Mouse (Mus musculus): ENCODE results near the gene Slc16a1. TPM values are rescaled to one million over a fixed set of nuclear protein-coding genes. Genes with fewer than 3 reads are reported as not detected.

Gene Slc16a1
- polyA plus RNA-seq, 1 experiment = 11.6 TPM

GRCm38 (mm10) chr3:104654219-104654618, 15.8 kb downstream of the Slc16a1 start:
- Histone ChIP-seq H3K4me3 (ENCODE audit: control insufficient read depth, low read depth, low read length) (no peak overlapping the region), H3K36me3 (ENCODE audit: control insufficient read depth, insufficient read depth, low read length) (peaks cover 3% of the 10 kb centered on the region), H3K4me1 (ENCODE audit: control insufficient read depth, insufficient read depth, low read length) (peaks cover 3% of the 10 kb centered on the region; the same call in 1 of the 2 replicates), H3K27me3 (ENCODE audit: control insufficient read depth, insufficient read depth, low read length) (no peaks in the 10 kb centered on the region), H3K27ac (ENCODE audit: control insufficient read depth, insufficient read depth, low read depth, low read length) (peak overlapping the region; percentile 78)
- TF ChIP-seq POLR2A (IDR thresholded peaks at IDR 0.05; ENCODE audit: control insufficient read depth, low read depth, low read length) = no peak
- TF ChIP-seq CTCF (IDR thresholded peaks at IDR 0.05; ENCODE audit: control insufficient read depth, insufficient read depth, insufficient replicate concordance, low read depth, low read length) = no peak

- Histone ChIP-seq H3K4me3 (ENCODE audit: control insufficient read depth, low read depth, low read length) (no peak overlapping the region), H3K27ac (ENCODE audit: control insufficient read depth, insufficient read depth, low read depth, low read length) (peak overlapping the region; percentile 78; the same call in 1 of the 2 replicates), H3K4me1 (ENCODE audit: control insufficient read depth, insufficient read depth, low read length) (peaks cover 3% of the 10 kb centered on the region; the same call in 1 of the 2 replicates), H3K27me3 (ENCODE audit: control insufficient read depth, insufficient read depth, low read length) (no peaks in the 10 kb centered on the region), H3K36me3 (ENCODE audit: control insufficient read depth, insufficient read depth, low read length) (peaks cover 3% of the 10 kb centered on the region)
- no peak for TF ChIP-seq POLR2A (IDR thresholded peaks at IDR 0.05; ENCODE audit: control insufficient read depth, low read depth, low read length)
- TF ChIP-seq CTCF (IDR thresholded peaks at IDR 0.05; ENCODE audit: control insufficient read depth, insufficient read depth, insufficient replicate concordance, low read depth, low read length) = no peak
These were observed 16.5 kb downstream of the Slc16a1 start for GRCm38 (mm10) chr3:104654921-104655320.

- Histone ChIP-seq H3K27ac (ENCODE audit: control insufficient read depth, insufficient read depth, low read depth, low read length) (no peak overlapping the region), H3K27me3 (ENCODE audit: control insufficient read depth, insufficient read depth, low read length) (no peaks in the 10 kb centered on the region), H3K36me3 (ENCODE audit: control insufficient read depth, insufficient read depth, low read length) (peaks cover 3% of the 10 kb centered on the region), H3K4me3 (ENCODE audit: control insufficient read depth, low read depth, low read length) (no peak overlapping the region), H3K4me1 (ENCODE audit: control insufficient read depth, insufficient read depth, low read length) (peaks cover 5% of the 10 kb centered on the region; the same call in 1 of the 2 replicates)
- no peak for TF ChIP-seq CTCF (IDR thresholded peaks at IDR 0.05; ENCODE audit: control insufficient read depth, insufficient read depth, insufficient replicate concordance, low read depth, low read length)
- TF ChIP-seq POLR2A (IDR thresholded peaks at IDR 0.05; ENCODE audit: control insufficient read depth, low read depth, low read length) = no peak
These were observed 20.2 kb downstream of the Slc16a1 start for GRCm38 (mm10) chr3:104658706-104659105.

- peaks cover 5% of the 10 kb centered on the region; the same call in 1 of the 2 replicates for H3K4me1 ChIP-seq (ENCODE audit: control insufficient read depth, insufficient read depth, low read length)
- no peaks in the 10 kb centered on the region for H3K27me3 ChIP-seq (ENCODE audit: control insufficient read depth, insufficient read depth, low read length)
- no peak overlapping the region for H3K27ac ChIP-seq (ENCODE audit: control insufficient read depth, insufficient read depth, low read depth, low read length)
- H3K36me3 ChIP-seq (ENCODE audit: control insufficient read depth, insufficient read depth, low read length) = peaks cover 3% of the 10 kb centered on the region
- H3K4me3 ChIP-seq (ENCODE audit: control insufficient read depth, low read depth, low read length) = no peak overlapping the region
- no peak for TF ChIP-seq POLR2A (IDR thresholded peaks at IDR 0.05; ENCODE audit: control insufficient read depth, low read depth, low read length)
- no peak for TF ChIP-seq CTCF (IDR thresholded peaks at IDR 0.05; ENCODE audit: control insufficient read depth, insufficient read depth, insufficient replicate concordance, low read depth, low read length)
These were observed 21.3 kb downstream of the Slc16a1 start for GRCm38 (mm10) chr3:104659758-104660157.

- H3K36me3 ChIP-seq (ENCODE audit: control insufficient read depth, insufficient read depth, low read length) = peaks cover under 1% of the 10 kb centered on the region
- H3K27ac ChIP-seq (ENCODE audit: control insufficient read depth, insufficient read depth, low read depth, low read length) = no peak overlapping the region
- H3K27me3 ChIP-seq (ENCODE audit: control insufficient read depth, insufficient read depth, low read length) = no peaks in the 10 kb centered on the region
- no peak for TF ChIP-seq POLR2A (IDR thresholded peaks at IDR 0.05; ENCODE audit: control insufficient read depth, low read depth, low read length)
- no peak for TF ChIP-seq CTCF (IDR thresholded peaks at IDR 0.05; ENCODE audit: control insufficient read depth, insufficient read depth, insufficient replicate concordance, low read depth, low read length)
- peaks cover 2% of the 10 kb centered on the region; the same call in 1 of the 2 replicates for H3K4me1 ChIP-seq (ENCODE audit: control insufficient read depth, insufficient read depth, low read length)
- H3K4me3 ChIP-seq (ENCODE audit: control insufficient read depth, low read depth, low read length) = no peak overlapping the region
These were observed 22.1 kb downstream of the Slc16a1 start for GRCm38 (mm10) chr3:104660522-104660921.

- Histone ChIP-seq H3K4me3 (ENCODE audit: control insufficient read depth, low read depth, low read length) (no peak overlapping the region), H3K27me3 (ENCODE audit: control insufficient read depth, insufficient read depth, low read length) (no peaks in the 10 kb centered on the region), H3K27ac (ENCODE audit: control insufficient read depth, insufficient read depth, low read depth, low read length) (no peak overlapping the region), H3K4me1 (ENCODE audit: control insufficient read depth, insufficient read depth, low read length) (peaks cover 2% of the 10 kb centered on the region; the same call in 1 of the 2 replicates), H3K36me3 (ENCODE audit: control insufficient read depth, insufficient read depth, low read length) (no peaks in the 10 kb centered on the region; the same call in none of the 2 replicates)
- no peak for TF ChIP-seq POLR2A (IDR thresholded peaks at IDR 0.05; ENCODE audit: control insufficient read depth, low read depth, low read length)
- no peak for TF ChIP-seq CTCF (IDR thresholded peaks at IDR 0.05; ENCODE audit: control insufficient read depth, insufficient read depth, insufficient replicate concordance, low read depth, low read length)
These were observed 23.5 kb downstream of the Slc16a1 start for GRCm38 (mm10) chr3:104662007-104662406.

GRCm38 (mm10) chr3:104662926-104663325, 24.5 kb downstream of the Slc16a1 start:
- Histone ChIP-seq H3K4me3 (ENCODE audit: control insufficient read depth, low read depth, low read length) (no peak overlapping the region), H3K4me1 (ENCODE audit: control insufficient read depth, insufficient read depth, low read length) (peaks cover 2% of the 10 kb centered on the region; the same call in 1 of the 2 replicates), H3K36me3 (ENCODE audit: control insufficient read depth, insufficient read depth, low read length) (no peaks in the 10 kb centered on the region; the same call in none of the 2 replicates), H3K27me3 (ENCODE audit: control insufficient read depth, insufficient read depth, low read length) (no peaks in the 10 kb centered on the region), H3K27ac (ENCODE audit: control insufficient read depth, insufficient read depth, low read depth, low read length) (no peak overlapping the region)
- no peak for TF ChIP-seq CTCF (IDR thresholded peaks at IDR 0.05; ENCODE audit: control insufficient read depth, insufficient read depth, insufficient replicate concordance, low read depth, low read length)
- TF ChIP-seq POLR2A (IDR thresholded peaks at IDR 0.05; ENCODE audit: control insufficient read depth, low read depth, low read length) = no peak

All from testis, adult 2 months (tissue).